8 mouse cellular contexts compared by ENCODE assay signal in genomic region chr11:104468751-104469268, GRCm38 (mm10). TPM values are rescaled to one million over a fixed set of nuclear protein-coding genes. Genes with fewer than 3 reads are reported as not detected.
DNase-seq lines count a peak whose midpoint lies in the region; ATAC-seq and TF ChIP-seq lines count a peak whose summit lies in the region.

Kansl1 (minus strand) TSS chr11:104468861.

- H3K9me3 ChIP-seq in forebrain, embryonic 10.5 days = no peaks in the 10 kb centered on the region

- WGBS in forebrain, embryonic 10.5 days = under 1% methylated on average over 51 of the region's 69 CpGs

- intact Hi-C loops in heart, postnatal 25 days (cut with DNase I) = no loop called here
- intact Hi-C loops in left cerebral cortex, postnatal 25 days (cut with DNase I) = no loop called here

- ATAC-seq in megakaryocyte-erythroid progenitor cell, adult 5-6 weeks (replicated peaks; ENCODE audit: low FRiP score, low TSS enrichment, poor library complexity, severe bottlenecking) = no peak

- TF ChIP-seq POLR2A in bone marrow macrophage, adult 2 months (IDR thresholded peaks at IDR 0.05; ENCODE audit: borderline replicate concordance, low read depth, low read length) = no peak

- peak; percentile 8 for DNase-seq in right cerebral cortex, adult 18-20 months
- no peak for DNase-seq in right cerebral cortex, adult 2 months (ENCODE audit: low spot score in 2 of 2)
- DNase-seq in forebrain, embryonic 10.5 days (ENCODE audit: extremely low spot score, low spot score) = no peak
- no peak for DNase-seq in heart, postnatal 25 days (ENCODE audit: low spot score)
- DNase-seq in left cerebral cortex, postnatal 25 days (ENCODE audit: low spot score in 2 of 2) = peak in 1 of 2 experiments; percentile 8
- peak; percentile 7 to 21 for DNase-seq in thymus, postnatal 10 days (ENCODE audit: low spot score in 2 of 2)

- H3K4me1 ChIP-seq in bone marrow macrophage, adult 2 months (ENCODE audit: control insufficient read depth, insufficient read depth, low read length) = peaks cover 6% of the 10 kb centered on the region
- H3K4me1 ChIP-seq in forebrain, embryonic 10.5 days = peaks cover 28% of the 10 kb centered on the region

- H3K27me3 ChIP-seq in forebrain, embryonic 10.5 days (ENCODE audit: poor library complexity, severe bottlenecking) = no peaks in the 10 kb centered on the region

- TF ChIP-seq CTCF in bone marrow macrophage, adult 2 months (IDR thresholded peaks at IDR 0.05; ENCODE audit: low read depth, low read length) = no peak

- H3K27ac ChIP-seq in bone marrow macrophage, adult 2 months (ENCODE audit: insufficient read depth, low read depth, low read length) = no peak within 1 kb of the TSS
- H3K27ac ChIP-seq in forebrain, embryonic 10.5 days = peak within 1 kb of the TSS; percentile 98

- peaks cover 34% of the 10 kb centered on the region for H3K36me3 ChIP-seq in forebrain, embryonic 10.5 days (replicated peaks)

- peak within 1 kb of the TSS; percentile 78 for H3K4me3 ChIP-seq in bone marrow macrophage, adult 2 months (ENCODE audit: insufficient read depth, low read length)
- peak within 1 kb of the TSS; percentile 100 for H3K4me3 ChIP-seq in forebrain, embryonic 10.5 days

RNA-seq across cellular contexts. Expression of gene Kansl1, which starts in this region (rescaled TPM):
- 37.4 and 37.9 TPM in 2 replicates for polyA plus RNA-seq in bone marrow macrophage, adult 2 months (2012; ENCODE audit: insufficient read depth, insufficient read length, missing spikeins)
- polyA plus RNA-seq in forebrain, embryonic 10.5 days (2016; fragmentation: Nextera tagmentation; extraction: Ambion mirVana) = 24.5 and 25.9 TPM in 2 replicates
- 10 to 100 TPM; 26.3 to 28.1 TPM for total RNA-seq in heart, postnatal 25 days (2021)
- total RNA-seq in left cerebral cortex, postnatal 25 days (2021) = 10 to 100 TPM; 71.0 to 75.6 TPM
- 46.2 and 51.1 TPM in 2 replicates for total RNA-seq in megakaryocyte-erythroid progenitor cell, adult 5-6 weeks (2014; fragmentation: Nextera tagmentation)
- total RNA-seq in megakaryocyte-erythroid progenitor cell, adult 5-6 weeks (2017) = 22.2 and 26.8 TPM in 2 replicates

Comparison
In these comparisons a context has a peak if more than half of its experiments do, and no peak if none do; other contexts are left out.
1. DNase-seq: peak in right cerebral cortex, adult 18-20 months (single experiment) and thymus, postnatal 10 days (2 of 2); none in right cerebral cortex, adult 2 months (0 of 2), forebrain, embryonic 10.5 days (single experiment) and heart, postnatal 25 days (single experiment).